Mouse (Mus musculus) left cerebral cortex, postnatal 14 days (tissue): Measurements from ENCODE around the gene Pqlc3. TPM values are rescaled to one million over a fixed set of nuclear protein-coding genes. Genes with fewer than 3 reads are reported as not detected.

Source experiments
- DNase-seq, 2 experiments: peaks; one replicate each; pipeline ENCODE4 v3.0.0; 2021 to 2022; ENCODE audit warnings: low spot score in 2 of 2, mixed read lengths in 1 of 2
- intact Hi-C: fragments of 180-260 bp; cut with DNase I; formaldehyde crosslinking; loops from one replicate; pipeline ENCODE4 v1.15.1; 2025
- total RNA-seq, 2 experiments: library from RNA; stranded (reverse); gene quantifications; 2 replicates each; pipeline ENCODE4 v1.2.3; 2021

Gene Pqlc3
- total RNA-seq, 2 experiments from 2014 or later, result 0.97 to 1.3 TPM

- DNase-seq, result no peak
- intact Hi-C loops, result loop anchor here (5.0 kb wide), 1 partner anchor 205 kb away; no protein-coding TSS in a partner anchor
Observed at GRCm38 (mm10) chr12:17012067-17012899, 12.1 kb upstream of the Pqlc3 start.

GRCm38 (mm10) chr12:17011100-17011870, 11.1 kb upstream of the Pqlc3 start, which contains the start of gene 2410004P03Rik:
Gene 2410004P03Rik, minus strand, starts transcription at chr12:17011727.
- intact Hi-C loops, result loop anchor here (5.0 kb wide), 1 partner anchor 204 kb away; no protein-coding TSS in a partner anchor
- peak; percentile 72 to 73 for DNase-seq

DNA sequence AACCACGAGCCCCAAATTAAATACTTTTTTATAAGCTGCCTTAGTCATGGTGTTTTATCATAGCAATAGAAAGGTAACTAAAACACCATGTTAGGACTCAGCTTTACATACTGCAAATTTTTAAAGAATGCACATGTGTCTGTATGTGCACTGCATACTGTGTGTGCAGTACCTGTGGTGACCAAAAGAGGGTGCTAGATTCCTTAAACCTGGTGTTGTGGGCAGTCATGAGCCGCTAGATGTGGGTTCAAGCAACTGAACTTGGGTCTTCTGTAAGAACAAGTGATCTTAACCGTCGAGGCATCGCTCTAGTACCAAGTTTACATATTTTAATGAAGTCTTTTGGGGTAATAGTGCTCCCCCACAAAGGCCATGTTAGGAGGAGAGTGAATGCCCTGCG, 9.3 kb upstream of the Pqlc3 start:
- intact Hi-C loops, result no loop called here
- DNase-seq, result no peak

DNA sequence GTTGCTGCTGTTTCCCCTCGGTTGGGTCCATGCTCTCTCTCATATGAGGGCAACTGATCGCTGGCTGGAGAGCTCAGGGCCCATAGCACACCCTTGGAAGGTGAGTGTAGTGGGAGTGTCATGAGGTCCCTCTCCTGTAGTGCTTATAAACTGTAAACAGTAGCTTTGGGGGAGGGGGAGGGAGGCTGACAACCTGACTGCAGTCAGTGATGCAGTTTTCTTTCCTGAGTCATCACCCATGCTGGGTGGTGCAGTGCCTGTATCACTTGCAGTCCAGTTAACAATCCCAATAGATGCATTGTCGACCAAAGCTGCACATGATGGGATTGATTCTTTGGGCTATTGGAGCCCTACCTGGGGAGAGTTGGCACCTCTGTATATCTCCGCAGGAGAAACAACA, 1.0 kb upstream of the Pqlc3 start:
- DNase-seq, result no peak
- intact Hi-C loops, result no loop called here

- DNase-seq, result no peak
- intact Hi-C loops, result no loop called here
Observed at GRCm38 (mm10) chr12:17000628-17001027, 420 bp upstream of the Pqlc3 start.

DNA sequence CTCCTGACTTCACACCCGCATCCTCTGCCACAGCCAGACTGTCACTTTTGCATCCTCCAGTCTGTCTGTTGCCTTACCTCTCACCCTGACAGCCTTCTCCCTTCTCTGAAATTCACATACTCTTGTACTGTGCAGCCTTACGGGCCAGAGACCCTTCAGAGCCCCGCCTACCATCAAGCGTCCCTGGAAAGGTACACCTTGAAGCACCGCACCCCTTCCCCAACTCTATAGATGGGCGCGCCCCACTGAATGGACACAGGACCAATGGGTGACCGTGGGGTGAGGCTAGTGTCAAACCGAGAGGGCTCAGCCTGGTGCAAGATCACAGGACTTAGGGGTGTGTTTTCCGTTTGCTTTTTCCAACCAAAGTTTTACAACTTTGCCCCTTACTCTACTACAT, 1.1 kb downstream of the Pqlc3 start:
- intact Hi-C loops, result no loop called here
- no peak for DNase-seq

GRCm38 (mm10) chr12:16996886-16997462, 3.2 kb downstream of the Pqlc3 start:
- no peak for DNase-seq
- intact Hi-C loops, result no loop called here

DNA sequence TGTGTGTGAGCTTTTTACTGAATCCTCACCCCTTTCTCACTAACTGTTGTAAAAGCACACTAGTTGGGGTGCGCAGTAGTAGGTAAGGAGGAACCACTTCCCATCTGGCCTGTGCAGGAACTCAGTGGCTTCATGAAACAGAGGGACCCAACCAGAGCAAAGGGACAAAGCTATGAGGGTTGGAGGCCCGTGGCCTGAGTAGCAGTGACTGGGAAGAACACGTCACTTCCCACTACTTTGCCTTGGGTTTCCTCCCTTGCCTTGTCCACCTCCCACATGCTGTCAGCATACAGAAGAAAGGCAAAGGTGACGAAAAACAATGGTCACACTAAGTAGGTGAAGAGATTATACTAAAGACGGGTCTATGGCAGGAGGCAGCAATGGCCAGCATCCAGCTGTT, 3.9 kb downstream of the Pqlc3 start:
- intact Hi-C loops, result no loop called here

DNA sequence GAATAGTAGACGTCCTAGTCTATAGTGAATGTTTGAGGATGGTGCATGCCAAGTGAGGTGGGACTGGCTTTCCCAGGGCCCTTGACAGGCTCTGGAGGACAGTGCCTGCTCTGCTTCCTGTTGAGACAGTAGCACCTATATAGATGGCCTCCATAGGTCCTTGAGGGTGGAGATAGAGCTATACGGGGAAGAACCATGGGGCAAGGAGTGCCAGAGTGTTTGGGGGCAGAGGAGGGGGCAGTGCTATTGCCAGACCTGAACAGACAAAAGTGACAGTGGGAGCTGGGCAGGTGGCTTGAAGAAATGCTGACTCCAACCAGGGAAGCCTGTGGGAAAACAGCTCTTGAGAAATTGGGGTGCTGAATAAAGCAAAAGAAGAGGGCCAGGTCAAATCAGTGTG, 5.9 kb downstream of the Pqlc3 start:
- intact Hi-C loops, result no loop called here
- DNase-seq, result no peak

More for the DNA sequence above, 3.9 kb downstream of the Pqlc3 start:
- DNase-seq, result no peak

DNA sequence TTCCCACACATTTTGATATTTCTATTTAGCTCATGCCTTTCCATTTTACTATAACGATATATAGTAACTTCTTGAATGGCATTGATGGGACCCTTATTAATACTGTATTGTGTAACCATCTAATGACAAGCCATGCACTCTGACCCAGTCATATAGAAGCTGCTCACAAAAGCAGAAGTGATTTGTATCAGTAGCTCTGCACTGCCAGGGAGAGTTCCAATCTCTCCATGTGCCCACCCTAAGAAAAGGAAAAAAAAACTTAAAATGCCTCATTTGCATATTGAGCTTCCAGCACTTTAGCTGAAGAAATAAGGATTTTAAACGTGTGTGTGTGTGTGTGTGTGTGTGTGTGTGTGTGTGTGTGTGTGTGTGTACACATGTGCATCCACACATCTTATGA, 7.9 kb downstream of the Pqlc3 start:
- DNase-seq, result no peak
- intact Hi-C loops, result no loop called here

DNA sequence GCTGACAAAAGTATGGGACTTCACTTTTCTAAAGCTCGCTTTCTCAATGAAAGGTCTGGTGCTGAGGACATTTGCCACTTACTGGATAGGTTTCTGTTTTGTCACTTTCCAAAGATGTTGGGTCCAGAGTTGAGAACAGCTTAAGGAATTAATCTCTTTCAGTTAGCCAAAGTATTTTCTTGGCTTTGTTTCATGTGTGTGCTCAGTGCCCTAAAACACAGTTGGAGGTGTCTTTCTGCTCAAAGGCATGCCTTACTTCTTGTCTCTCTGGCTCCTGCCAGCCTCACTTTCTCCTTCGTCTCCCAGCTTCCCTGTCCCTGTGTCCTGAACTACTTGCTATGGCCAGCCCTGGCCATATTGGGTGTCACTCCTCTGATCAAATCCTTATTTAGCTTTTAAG, 8.8 kb downstream of the Pqlc3 start:
- intact Hi-C loops, result no loop called here
- DNase-seq, result no peak

DNA sequence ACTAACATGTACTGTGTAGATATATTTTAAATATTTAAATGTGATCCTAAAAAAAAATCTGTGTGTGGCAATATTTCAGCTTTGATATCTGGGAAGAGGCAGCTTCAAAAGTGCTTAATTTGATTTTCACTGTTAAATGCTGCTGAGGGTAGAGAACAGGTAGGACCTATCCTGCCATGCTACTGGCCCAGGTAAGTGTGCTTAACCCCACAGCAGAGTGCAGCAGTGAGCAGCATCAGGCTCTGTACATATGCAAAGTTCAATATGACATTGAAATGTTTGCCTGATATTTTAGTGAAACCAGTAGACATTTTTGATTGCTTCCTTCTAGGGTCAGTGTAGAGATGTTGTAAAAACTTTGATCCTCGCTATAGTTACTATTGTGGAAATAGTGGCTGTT, 14.4 kb downstream of the Pqlc3 start:
- intact Hi-C loops, result no loop called here
- no peak for DNase-seq

DNA sequence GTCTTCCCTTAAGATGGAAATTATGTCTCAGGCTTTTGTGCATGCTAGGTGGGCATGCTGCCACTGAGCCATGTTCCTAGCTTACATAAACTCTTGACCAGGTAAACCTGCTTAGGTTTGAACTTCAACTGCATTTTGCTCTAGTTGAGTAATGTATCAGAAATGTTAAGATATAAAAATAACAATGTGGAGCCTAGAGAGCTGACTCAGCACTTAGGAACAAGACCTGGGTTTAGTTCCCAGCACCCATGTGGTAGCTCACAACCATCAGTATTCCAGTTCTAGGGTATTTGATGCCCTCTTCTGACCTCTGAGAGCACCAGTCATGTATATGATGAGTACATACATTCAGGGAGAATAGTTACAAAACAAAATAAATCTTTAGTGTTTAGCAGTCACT, 23.1 kb downstream of the Pqlc3 start:
- intact Hi-C loops, result no loop called here
- DNase-seq, result no peak

DNA sequence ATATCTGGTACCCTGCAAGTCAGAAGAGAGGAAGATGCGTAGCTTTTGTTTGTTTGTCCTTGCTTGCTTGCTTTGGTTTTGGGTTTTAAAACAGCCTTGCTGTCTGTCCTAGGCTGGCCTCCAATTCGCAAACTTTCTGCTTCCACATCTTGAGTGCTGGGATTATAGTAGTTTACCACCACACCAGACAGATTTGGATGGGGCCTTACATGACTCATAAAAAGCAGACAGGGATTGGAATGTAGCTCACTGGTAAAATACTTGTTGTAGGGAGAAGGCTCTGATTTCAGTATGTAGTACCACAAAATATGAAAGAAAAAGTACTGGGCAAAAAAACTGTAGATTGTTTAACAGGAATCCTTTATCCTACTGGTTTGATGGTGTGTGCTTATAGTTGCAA, 33.4 kb downstream of the Pqlc3 start:
- intact Hi-C loops, result no loop called here
- DNase-seq, result no peak

DNA sequence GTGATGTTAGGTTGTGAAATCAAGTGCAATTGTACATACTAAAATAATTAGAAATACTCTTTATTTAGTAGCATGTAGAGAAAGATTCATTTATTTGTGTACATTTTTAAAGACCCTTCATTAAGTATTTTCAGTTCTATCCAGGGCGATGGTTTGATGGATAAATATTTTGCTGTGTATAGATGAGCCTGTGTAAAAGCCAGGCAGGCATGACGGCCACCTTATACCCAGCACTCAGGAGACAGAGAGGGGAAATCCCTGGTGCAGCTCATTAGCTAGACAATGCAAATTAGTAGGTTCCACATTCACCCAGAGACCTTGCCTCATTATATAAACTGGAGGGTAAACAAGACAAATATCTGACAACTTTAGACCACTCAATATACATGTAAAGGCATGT, 36.9 kb downstream of the Pqlc3 start:
- intact Hi-C loops, result no loop called here

GRCm38 (mm10) chr12:16958851-16959250, 41.4 kb downstream of the Pqlc3 start:
- intact Hi-C loops, result no loop called here
- peak in 1 of 2 experiments; percentile 12 for DNase-seq

More for the DNA sequence above, 36.9 kb downstream of the Pqlc3 start:
- no peak for DNase-seq

DNA sequence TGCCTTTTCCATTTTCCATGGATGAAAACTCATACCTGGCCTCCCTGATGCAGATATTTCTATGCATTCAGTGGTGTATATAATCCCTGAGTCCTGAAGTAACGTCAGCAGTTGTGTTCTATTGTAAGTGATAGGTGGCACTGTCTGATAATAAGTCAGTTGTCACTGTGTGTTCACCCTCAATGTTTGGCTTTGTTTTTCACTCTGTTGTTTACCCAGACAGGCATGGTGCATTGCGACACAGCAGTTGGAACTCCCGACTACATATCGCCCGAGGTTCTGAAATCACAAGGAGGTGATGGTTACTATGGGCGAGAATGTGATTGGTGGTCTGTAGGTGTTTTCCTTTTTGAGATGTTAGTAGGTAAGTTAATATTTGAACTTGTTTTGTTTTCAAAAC, 52.0 kb downstream of the Pqlc3 start:
- intact Hi-C loops, result loop anchor here (5.0 kb wide), 1 partner anchor 121 kb away; no protein-coding TSS in a partner anchor

GRCm38 (mm10) chr12:16941976-16942375, 58.2 kb downstream of the Pqlc3 start:
- DNase-seq, result no peak
- intact Hi-C loops, result no loop called here

More for the DNA sequence above, 52.0 kb downstream of the Pqlc3 start:
- no peak for DNase-seq
